Mouse (Mus musculus) gastrocnemius, postnatal 14 days (tissue): Measurements from ENCODE around the gene Glrp1. TPM values are rescaled to one million over a fixed set of nuclear protein-coding genes. Genes with fewer than 3 reads are reported as not detected.

ENCODE experiments used
- DNase-seq: peaks from one replicate; pipeline ENCODE4 v3.0.0; 2021; ENCODE audit warnings: mixed read lengths
- intact Hi-C: fragments of 180-260 bp; cut with DNase I; formaldehyde crosslinking; loops from one replicate; pipeline ENCODE4 v1.15.1; 2025; ENCODE audit warnings: low total_unique reads
- total RNA-seq, 2 experiments: library from RNA; stranded (reverse); gene quantifications; 2 replicates each; pipeline ENCODE4 v1.2.3; 2021

The Glrp1 gene
- total RNA-seq, 2 experiments from 2014 or later, result not detected

DNA sequence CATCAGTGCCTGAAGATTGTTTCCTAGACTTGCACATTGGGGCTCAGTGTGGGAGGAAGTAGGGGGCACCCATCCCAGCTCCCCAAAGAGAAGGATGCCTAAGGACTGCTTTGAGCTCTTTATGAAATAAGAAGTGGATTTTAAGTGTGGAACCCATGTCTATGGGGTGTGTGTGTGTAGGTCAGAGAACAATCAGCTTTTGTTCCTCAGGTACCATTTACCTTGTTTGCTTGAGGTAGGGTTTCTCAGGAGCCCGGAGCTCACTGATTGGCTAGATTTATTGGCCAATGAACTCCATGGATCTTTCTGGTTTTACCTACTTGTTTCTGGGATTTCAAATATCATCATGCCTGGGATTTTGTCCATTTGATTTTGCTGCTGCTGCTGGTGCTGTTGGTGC lies 7.0 kb downstream of the Glrp1 start:
- DNase-seq, result no peak

DNA sequence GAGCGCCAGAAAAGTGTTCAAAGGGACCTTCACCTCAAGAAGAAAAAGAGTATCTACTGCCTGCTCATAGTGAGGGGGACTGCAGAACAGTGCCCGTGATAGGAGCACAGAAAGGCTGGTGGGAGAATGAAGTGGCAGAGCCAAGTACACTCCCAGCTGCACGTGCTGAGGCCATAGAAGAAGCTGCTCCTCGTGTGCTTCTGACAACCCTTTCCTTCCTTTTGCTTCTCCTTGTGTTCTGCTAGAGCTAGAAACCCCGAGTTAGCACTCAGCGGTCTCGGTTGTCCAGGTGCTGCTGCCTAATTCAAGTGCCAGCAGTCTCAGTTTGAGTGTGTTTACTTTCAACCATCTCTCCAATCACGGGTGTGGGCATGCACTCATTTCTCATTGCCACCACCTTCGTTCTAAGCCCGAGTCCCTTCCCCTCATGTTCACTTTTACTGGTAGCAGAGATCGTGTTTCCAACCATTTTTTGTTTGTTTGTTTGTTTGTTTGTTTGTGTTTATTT lies 10.6 kb downstream of the Glrp1 start:
- DNase-seq, result no peak
- intact Hi-C loops, result no loop called here

More for the DNA sequence above, 7.0 kb downstream of the Glrp1 start:
- intact Hi-C loops, result no loop called here

DNA sequence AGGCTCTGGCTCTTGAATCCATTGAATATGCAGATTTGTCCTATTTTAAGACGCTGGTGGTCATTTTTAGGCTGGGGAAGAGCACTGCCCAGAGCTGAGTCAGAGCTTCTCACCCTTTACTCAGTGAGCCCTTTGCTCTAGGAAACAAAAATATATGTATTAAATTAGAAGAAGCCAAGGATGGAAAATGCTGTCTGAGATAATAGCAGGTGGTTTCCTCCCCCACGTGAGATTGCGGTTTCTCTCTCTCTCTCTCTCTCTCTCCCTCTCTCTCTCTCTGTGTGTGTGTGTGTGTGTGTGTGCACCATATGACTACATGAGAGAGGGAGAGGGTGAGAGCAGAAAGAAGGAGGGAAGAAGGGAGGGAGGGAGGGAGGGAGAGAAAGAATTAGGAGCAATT lies 12.5 kb downstream of the Glrp1 start:
- DNase-seq, result no peak
- intact Hi-C loops, result no loop called here

DNA sequence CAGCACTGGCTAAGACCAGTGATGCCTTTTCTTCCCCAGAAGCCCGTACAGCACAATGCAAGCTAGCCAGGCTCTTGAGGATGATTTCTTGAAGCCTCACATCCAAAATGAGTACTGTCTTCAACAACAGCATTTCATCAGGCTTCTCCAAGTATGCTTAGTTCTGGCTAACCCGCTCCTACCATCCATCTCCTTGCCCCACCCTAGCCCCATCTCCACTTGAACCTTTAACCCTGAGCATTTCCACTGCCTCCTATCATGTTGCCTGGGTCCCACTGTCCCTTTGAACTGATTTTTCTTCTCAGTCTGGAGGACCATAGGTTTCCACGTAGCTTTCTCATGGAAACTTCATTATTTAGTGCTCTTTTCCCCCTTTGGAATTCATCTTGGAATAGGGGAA lies 17.5 kb downstream of the Glrp1 start:
- DNase-seq, result no peak
- intact Hi-C loops, result no loop called here

DNA sequence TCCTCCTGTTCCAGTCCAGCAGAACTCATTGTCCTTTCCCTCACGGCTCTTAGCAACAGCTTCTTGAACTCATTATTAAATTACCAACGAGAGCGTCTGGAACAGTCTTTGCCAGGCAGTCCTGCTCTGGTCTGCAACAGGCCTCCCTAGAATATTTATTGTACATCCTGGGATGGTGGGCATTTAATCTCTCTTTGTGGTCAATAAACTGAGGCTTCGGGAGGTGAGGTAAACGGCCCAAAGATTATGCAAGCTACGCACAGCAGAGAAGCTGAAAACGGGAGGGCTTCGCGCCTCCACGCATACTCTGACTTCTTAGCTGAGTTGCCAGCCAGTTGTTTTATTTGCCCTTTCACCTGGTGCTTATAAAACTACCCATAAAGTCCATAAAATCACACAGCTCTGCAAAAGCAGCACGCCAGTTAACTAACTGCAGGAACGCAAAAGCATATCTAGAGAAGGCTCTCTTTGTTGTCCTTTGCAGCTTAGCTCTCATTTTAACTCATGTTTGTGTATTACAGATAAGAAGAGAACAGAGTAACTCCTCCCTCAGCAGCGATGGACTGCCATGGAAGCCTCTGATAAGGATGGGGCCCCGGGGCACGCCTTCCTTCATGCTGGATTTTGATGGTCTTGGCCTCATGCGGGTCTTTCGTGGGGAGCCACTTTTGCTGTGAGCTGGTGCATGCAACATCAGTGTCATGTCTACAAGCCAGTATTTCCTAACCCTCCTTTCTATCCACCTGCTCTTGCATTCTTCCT lies 18.1 kb downstream of the Glrp1 start:
- DNase-seq, result no peak
- intact Hi-C loops, result no loop called here

DNA sequence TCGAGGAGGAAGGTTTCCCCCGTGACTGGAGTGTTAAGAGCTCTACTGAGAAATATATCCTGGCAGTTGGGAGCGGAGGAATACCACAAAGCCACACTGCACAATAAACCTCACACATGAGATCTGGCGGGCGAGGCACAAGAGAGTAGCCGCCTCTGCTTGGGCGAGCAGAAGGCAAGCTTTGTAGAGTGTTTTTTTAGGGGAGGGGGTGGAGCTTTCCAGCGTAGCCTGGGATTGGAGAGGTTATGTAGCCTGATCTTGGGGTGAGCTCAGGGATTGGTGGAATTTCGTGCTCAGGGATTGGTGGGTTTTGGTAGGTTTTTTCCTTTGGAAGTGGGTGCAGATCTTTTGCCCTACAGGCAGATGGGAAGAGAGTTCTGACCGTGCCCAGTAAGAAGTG lies 19.7 kb downstream of the Glrp1 start:
- DNase-seq, result no peak
- intact Hi-C loops, result no loop called here

DNA sequence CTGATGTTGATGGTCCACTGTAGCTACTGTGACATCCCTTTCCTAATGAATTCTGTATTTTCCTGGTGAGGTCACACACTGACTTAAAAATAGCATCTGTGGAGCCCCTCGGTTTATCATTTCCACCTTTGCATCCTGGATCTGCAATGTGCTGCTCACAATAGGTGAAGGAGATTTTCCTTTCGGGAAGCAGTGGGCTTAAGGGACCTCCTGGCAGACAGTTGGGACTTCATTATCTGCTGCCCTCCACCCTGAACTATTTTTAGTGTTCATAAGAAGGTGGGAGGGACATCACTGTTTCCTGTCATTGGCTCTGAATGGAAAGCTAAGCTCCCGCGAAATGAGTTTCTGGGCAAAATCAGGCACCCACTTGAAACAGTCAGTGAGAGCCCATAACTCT lies 20.9 kb downstream of the Glrp1 start:
- intact Hi-C loops, result no loop called here
- DNase-seq, result no peak

DNA sequence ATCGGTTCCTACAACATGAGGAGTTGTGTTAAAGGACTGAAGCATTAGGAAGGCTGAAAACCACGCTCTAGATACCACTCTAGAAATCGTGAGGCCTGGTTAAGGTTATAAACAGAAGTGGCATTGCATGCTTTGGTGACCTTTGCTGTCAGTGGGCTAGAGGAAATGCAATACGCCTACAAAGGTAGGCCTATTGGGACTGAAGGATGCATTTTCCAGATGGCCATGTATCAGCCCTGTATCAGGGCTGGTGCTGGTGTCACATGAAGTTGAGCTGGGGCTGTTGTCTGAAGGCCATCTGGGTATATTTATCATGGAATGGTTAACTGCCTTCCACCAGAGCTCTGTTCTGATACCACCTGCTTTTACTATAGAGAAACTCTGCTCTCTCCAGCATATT lies 23.5 kb downstream of the Glrp1 start:
- intact Hi-C loops, result no loop called here
- DNase-seq, result no peak

DNA sequence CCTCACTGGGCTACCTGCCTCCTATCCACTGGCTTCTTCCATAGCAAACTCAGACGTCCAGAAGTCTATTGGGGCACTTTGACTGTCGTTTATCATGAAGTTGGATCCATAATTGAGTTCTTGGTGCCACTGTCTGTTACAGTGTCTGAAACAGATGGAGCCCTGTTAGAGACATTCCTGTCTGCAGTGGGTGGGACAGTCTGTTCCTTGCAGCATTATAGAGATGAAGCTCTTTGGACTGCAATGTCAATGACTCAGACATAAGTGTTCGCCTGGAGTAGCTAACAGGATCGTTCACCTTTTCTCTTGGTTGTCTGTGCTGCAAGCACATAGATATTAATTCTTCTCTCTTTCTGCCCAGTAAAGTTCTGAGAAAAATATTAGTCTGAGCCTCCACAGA lies 25.8 kb downstream of the Glrp1 start:
- intact Hi-C loops, result no loop called here
- no peak for DNase-seq

DNA sequence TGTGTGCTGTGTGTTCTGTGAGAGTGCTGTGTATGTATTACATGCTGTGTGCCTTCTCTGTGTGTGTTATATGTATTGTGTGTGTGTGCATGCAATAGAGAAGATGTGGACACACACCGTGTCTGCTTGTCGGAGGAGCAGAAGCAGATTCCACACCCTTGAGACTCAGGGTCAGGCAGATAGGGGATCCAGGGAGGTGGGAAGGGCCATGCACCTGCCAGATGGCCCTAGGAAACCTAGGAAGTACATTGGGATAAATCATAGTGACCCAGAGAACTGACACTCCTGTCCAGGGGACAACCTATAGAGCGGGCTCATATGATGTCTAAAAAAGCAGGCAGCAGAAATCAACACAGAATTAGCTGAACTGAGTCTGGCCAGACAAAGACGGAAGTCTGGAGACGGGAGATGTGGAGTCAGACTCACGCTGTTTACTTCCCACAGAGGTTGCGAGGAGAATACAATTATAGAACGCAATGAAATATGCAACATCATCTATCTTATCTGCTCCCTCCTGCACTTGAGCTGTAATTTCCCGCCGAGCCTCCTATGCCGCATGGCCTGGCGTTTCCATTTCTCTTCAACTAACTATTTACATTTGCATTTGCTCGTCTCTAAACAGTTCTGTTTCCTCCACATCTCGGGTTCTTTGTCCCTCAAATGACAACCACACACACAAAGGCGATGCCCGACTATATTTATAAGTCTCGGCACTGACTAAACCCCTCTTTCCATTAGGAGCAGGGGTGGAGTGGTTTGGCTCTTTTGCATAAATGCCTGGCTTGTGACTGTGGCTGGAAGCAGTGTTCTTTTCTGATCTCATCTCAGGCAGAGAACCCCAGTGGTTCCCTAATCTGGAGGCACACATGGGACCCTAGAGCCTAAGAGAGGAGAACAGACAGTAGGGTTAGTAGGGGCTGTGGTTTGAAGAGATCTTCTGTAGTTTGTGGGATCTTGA lies 27.4 kb downstream of the Glrp1 start:
- no peak for DNase-seq
- intact Hi-C loops, result no loop called here

DNA sequence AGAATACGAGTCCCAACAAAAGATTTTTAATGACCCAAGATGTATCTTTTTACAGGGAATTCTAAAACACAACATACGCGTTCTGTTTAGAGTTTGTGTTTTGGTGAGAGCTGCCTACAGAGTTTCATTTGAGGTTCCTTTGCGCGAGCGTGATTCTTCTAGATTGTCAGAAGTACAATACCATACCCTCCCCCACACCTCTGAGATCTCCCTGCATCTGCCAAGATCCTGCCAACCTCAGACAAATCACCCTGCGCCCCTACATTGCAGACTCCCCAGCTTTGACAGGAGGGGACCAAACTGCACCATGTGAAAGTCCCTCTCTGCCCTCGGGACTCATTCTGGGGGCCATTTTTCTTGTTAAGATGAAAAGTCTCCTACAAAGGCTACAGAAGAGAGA lies 29.3 kb downstream of the Glrp1 start:
- intact Hi-C loops, result no loop called here

DNA sequence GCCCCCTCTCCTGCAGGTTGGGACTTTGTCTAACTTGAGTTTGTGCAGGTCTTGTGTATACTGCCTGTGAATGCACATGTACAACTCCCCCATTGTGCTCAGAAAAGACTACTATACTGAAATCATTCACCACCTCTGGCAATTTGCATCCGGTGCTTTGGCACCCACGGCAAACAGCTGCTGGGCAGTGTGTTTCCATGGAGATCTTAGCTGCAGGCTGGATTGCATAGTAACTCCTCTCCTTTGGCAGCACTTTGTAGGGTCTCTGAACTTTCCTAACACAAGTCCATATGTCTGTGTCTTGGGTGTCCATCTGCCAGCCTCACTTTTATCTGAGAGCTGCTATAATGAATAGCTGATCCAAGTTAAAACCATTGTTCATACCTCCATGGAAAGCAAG lies 31.7 kb downstream of the Glrp1 start:
- DNase-seq, result no peak
- intact Hi-C loops, result no loop called here

More for the DNA sequence above, 29.3 kb downstream of the Glrp1 start:
- DNase-seq, result no peak

DNA sequence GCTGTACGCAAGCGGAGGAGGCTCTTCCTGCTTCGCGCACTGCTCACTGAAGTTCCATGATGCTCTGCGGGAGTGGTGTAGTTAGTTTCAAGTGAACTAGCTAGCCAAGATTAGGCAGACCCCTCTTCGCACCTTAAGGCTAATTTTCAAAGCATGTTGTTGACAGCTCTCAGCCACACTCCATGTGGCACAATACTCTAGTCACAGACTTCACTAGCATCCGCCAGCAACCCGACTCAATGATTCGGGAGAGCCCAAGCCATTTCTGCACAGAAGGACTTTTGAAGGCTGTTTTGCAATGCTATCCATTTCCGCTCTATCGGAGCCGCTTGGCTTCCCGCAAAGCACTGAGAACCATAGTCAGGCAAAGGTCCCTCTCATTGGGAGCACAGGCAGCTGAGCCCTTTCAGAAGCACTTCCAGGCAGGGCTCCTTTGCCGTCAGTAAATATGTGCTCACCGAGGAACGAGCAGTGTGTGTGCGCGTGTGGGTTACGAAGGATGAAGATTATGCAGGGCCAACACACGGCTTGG lies 33.2 kb downstream of the Glrp1 start:
- intact Hi-C loops, result no loop called here
- DNase-seq, result no peak

DNA sequence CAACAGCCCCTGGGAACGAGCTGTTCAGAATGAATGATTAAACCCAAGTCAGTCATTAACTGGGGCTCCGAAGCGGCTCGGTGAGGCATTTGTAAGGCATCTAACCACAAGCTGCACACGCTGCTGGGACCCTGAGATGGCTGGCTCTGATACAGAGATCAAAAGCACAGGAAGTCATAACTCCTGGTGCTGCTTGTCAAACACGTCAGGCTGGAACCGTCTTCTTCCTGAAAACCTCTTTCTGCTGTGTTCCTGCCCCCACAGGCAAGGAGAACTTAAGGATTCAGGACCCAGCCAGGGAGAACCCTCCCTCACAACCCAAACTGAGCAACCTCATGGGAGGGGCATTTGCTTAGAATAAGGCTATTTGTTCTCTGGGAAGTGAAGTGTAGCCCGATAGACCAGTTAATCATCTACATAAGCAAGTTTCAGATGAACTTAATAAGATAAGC lies 34.3 kb downstream of the Glrp1 start:
- no peak for DNase-seq
- intact Hi-C loops, result no loop called here

DNA sequence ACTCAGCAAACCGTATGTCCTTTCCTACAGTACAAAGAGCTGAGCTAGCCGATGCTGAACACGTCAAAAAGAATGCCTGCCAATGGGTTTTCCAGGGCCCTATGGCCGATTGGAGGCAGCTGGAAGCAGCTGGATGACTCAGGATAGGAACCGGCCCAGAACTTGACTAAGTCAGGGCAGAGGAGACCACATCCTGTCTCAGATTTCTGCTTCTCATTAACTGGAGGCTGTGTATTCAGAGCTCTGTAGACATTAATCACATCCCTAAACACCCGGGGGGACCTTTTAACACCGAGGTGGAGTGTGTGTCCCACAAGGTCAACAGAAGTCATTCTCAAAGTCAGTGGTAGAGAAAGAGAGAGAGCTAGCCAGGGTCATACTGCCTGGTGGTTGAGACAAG lies 35.3 kb downstream of the Glrp1 start:
- peak; percentile 70 for DNase-seq
- intact Hi-C loops, result no loop called here

DNA sequence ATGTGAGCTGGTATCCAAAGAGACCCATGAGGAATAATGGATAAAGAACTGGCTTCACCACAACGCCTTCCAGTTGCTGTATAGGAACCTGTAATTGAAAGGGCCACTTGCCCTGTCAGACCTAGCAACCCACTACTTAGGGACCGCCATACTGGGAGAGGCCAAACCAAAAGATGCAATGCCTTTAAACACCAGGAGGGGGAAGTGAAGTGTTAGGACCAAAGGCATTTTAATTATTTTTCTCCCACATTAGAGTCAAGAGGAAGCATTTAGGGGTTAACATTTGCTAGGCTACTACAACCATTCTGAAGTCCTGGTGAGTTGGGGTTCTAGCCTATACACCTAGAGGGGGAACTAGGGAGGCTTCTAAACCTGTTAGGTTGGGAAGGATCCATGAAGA lies 36.0 kb downstream of the Glrp1 start:
- intact Hi-C loops, result no loop called here
- no peak for DNase-seq

DNA sequence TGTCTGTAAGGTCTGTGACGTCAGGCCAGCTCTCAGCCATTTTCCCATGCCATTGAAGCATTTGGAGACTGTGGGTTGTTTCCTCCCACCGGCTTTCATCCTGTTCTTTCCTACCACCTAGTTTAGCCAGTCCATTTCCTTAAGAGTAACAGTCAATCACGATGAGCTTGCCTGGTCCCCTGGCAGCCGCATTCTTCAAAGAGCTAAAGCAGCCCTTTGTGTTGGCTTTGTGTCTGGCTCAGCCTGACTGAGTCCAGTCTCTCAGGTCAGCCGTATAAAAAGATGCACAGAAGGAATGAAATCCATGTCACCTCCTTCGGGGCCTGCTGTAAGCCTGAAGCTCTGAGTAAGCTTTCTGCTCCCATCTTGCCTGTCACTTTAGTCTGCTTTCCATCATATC lies 37.6 kb downstream of the Glrp1 start:
- intact Hi-C loops, result no loop called here
- DNase-seq, result no peak

DNA sequence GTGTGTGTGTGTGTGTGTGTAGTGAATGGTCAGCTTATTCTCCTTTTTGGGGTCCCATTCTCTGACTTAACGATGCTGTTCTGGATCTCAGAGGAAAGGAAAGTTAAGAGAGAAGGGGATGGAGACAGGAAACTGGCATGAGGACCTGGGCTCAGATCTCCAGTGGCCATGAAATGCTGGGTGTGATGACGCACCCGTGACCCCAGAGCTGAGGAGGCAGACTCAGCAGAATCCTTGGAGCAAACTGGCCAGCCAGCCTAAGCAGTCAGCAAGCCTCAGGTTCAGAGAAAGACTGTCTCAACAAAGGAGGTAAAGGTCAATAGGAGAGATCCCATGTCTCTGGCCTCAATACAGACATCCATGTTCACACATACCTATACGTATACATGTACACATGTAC lies 40.1 kb downstream of the Glrp1 start:
- DNase-seq, result no peak
- intact Hi-C loops, result no loop called here

DNA sequence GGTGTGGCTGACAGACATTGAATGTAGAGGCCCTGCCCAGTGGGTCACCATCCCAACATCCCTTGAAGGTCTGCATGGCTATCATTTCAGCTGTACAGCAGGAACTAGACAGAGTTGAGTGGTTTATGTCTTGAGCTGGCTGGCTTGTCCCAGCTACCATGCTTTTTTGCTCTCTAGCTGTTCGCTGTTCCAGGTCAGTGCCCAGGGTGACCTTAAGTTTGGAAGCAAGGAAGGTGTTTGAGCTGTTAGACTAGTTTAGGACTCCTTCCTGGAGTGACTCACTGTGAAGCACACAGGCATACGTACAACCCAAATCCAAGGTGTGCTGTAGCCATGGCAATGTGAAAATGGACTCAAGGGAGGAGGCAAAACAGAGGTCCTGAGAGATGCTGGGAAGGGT lies 41.5 kb downstream of the Glrp1 start:
- DNase-seq, result no peak
- intact Hi-C loops, result no loop called here

DNA sequence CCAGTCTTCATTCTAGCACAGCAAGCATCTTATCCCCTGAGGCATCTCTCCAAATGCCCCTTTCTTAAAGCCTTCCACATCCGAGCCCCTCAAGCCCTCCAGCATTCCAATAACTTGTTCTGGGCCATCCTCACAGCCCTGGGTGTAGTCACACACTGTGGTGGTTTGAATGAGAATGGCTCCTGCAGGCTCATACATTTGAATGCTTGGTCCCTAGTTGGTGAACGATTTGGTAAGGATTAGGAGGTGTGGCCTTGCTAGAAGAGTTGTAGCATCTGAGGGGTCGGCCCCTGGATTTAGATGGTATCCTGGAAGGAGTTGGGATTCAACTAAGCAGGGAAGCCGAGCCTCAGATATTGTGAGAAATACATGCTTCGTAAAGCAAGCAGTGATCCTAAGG lies 42.0 kb downstream of the Glrp1 start:
- no peak for DNase-seq
- intact Hi-C loops, result no loop called here
